Mouse (Mus musculus): ENCODE results near the gene Gsg1l. TPM values are rescaled to one million over a fixed set of nuclear protein-coding genes. Genes with fewer than 3 reads are reported as not detected.

Gsg1l gene
- total RNA-seq, 2 experiments from 2014 or later = not detected

DNA sequence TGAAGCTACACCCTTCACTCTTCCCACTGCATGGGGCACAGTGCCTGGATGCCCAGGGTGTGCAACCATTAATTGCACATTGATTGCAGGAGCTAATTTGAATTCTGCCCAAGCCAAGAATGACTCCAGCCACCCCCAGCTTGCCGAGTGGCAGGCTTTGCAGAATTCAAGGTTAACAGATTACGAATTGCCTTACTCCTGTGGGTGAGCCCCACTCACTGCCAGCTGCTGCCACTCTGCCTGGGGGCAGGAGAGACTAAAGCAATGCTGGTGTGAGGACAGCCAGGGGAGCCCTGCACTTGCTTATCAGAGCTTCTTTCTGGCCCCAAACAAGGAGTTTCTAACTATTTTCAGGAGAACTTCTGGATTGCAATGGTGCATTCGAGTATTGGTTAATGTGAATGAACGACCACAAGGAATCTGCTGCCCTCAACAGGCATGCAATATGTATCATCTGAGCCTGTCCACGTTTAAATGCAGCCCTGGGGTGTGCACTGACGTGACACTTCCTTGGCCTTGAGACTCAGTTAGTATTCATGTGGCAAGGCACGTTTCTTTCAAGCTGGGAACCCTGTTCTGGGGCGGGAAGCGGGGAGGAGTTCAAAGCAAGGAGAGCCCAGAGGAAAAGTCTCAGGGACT is 1.2 kb upstream of the Gsg1l start:
- DNase-seq = no peak
- intact Hi-C loops (cut with DNase I) = loop anchor here (5.0 to 10.0 kb wide), 2 partner anchors 121 to 409 kb away; no protein-coding TSS in a partner anchor

DNA sequence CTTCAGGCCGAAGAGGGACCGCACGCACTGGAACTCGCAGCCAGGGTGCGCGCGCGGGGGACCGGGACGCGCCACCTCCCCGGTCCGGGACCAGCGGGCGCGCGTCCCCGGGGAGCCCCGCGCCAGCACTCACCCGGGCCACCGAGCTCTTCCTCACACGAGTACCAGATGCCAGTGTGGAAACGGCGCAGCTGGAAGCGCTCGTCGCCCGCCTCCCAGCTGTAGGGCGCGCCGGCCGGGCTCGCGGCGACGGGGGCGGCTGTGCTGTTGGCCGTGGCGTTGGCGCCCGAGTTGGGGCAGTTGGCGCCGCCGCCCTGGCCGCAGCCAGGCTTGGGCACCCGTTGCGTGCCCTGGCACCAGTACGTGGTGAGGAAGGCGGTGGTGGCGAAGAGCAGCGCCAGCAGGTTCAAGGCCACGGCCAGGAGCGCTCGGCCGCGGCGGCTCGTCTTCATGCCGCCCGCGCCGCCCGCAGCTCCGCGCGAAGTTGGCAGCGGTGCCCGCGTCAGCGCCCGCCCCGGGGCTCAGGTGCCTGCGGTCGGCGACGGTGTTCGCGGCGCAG is 405 bp downstream of the Gsg1l start:
- DNase-seq = no peak
- intact Hi-C loops (cut with DNase I) = loop anchor here (5.0 to 10.0 kb wide), 2 partner anchors 120 to 407 kb away; no protein-coding TSS in a partner anchor

DNA sequence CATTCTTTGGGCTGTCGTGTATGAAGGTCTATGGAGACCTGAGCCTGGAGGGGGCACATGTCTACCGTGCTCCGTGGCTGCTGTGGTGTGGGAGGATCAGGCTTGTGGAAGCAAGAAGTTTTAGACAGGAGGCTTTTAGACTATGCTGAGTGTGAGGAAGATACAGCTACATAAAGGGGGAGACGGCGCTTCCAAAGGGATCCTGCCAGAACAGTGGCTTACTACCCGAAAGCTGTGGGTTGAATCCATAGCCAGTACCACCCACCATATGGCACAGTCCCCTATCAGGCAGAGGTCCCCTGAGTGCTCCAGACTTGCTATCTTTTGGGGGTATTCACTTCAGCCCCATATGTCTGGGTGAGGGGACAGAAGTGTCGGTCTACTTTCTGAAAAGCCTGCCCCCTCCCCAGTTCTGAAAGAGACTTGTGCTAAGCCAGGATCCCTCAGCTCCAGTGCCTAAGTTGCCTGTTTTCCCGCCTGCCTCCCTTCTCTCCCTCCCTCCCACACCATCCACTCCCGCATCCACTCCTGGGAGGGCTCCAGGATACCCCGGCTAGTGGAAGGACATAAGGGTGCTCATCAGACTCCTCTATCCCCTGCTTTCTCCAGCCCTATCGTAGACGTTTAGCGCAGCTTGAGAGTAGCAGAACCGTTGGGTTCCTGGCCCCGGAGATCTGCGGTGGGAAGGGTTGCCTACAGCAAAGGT is 1.1 kb downstream of the Gsg1l start:
- DNase-seq = no peak
- intact Hi-C loops (cut with DNase I) = loop anchor here (5.0 to 10.0 kb wide), 2 partner anchors 119 to 406 kb away; no protein-coding TSS in a partner anchor

DNA sequence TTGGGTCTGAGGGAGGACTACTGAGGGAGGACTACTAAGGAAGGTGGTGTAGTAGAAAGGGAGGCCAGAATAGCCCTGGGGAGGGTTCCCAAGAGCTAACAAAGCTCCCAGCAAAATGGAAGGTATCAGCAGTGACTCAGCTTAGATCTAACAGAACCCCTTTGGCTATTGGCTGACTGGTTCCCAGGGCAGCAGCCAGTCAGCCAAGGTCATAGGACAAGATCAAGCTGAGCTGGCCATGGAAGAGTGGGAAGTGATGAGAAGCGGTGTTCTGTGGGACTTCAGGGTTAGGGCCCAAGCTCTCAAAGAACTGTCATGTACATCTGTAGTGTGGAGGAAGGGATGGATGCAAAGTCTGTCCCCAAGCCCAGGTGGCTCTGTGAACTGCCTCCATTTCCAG is 5.3 kb downstream of the Gsg1l start:
- intact Hi-C loops (cut with DNase I) = no loop called here
- no peak for DNase-seq

GRCm38 (mm10) chr7:126075058-126075457 is 7.2 kb downstream of the Gsg1l start:
- intact Hi-C loops (cut with DNase I) = no loop called here
- DNase-seq = no peak

- DNase-seq = no peak
- intact Hi-C loops (cut with DNase I) = no loop called here
Observed at GRCm38 (mm10) chr7:126070321-126070720, 11.9 kb downstream of the Gsg1l start.

DNA sequence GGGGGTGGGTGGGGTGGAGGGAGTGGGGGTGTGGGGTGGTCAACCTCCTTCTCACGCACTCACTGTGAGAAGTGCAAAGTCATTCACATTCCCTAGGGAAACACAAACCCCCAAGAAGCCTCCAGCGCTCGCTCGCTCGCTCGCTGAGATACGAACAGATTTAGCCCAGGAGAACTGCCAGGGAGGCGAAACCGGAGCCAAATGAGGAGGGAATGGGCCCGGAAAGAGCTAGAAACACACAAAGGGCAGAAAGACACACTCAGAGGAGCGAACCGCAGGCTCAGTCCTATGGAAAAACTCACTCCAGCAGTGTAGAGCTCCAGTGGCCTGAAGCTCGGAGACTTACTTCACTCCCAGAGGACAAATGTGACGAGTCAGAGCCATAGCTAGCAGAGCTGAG is 15.4 kb downstream of the Gsg1l start:
- peak; percentile 38 to 44 for DNase-seq
- intact Hi-C loops (cut with DNase I) = no loop called here

- DNase-seq = no peak
- intact Hi-C loops (cut with DNase I) = no loop called here
Observed at GRCm38 (mm10) chr7:126065243-126065876, 16.9 kb downstream of the Gsg1l start.

DNA sequence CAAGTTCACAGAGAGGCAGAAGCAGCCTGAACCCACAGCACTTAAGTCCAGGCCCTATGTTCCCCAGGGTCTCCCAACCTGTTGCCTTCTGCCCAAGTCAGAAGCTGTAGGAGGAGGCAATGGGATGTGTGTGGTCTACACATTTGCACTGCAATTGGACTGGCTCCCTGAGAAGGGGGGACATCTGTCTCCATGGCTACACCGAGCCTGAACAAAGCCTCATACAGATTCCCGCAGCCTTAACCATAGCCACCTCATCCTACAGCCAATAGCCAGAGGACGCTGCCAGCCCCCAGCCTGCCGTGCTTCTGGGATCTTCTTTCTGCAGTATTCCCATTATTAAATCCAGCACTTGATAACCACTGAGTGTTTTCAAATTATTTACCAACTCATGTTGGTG is 20.0 kb downstream of the Gsg1l start:
- intact Hi-C loops (cut with DNase I) = no loop called here
- DNase-seq = no peak

DNA sequence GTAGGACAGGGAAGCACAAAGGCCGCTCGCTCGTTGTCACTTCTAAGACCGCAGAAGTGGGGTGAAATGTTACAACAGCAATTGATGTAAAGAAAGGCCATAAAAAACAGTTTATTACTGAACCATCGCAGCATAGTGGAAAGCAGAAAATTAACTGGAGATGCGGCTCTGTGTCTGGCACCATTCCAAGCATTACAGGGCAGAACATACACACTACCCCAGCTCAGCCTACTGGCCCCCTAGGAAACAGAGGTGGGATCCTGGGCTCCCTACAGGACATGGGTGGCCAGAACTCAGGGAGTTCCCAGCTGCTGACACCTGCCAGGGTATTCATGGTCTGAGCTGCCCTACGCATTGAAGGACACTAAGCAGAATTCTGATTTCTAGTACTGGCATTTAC is 23.3 kb downstream of the Gsg1l start:
- intact Hi-C loops (cut with DNase I) = no loop called here

DNA sequence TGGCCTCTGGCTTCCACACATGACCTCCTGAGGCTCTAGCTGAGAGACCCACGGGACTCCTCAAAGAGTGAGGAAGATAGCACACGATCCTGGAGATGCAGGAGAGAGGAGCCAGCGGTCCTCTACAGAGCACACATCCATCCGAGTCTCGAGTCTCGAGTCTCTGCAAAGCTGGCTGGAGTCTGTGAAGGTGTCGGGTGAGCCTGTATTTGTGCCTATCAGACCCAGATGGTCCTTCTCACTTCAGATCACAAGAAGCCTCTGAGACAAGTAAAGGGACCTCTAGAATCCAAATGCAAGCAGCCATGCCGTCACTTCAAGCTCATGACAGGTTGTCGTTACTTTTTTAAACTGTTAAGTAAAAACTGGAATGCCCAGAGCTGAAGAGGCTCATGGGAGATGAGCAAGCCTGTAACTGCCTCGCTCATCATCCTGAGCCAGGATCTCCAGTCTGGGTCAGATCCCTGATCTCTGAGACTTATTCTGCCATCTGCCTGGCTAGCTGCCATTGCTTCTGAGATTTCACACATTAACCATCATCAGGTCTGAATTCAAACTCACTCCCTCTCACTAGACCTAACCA is 24.8 kb downstream of the Gsg1l start:
- DNase-seq = no peak
- intact Hi-C loops (cut with DNase I) = no loop called here

More for the DNA sequence above, 23.3 kb downstream of the Gsg1l start:
- DNase-seq = no peak

GRCm38 (mm10) chr7:126054574-126054973 is 27.6 kb downstream of the Gsg1l start:
- DNase-seq = no peak
- intact Hi-C loops (cut with DNase I) = no loop called here

GRCm38 (mm10) chr7:126053618-126054017 is 28.6 kb downstream of the Gsg1l start:
- intact Hi-C loops (cut with DNase I) = no loop called here

DNA sequence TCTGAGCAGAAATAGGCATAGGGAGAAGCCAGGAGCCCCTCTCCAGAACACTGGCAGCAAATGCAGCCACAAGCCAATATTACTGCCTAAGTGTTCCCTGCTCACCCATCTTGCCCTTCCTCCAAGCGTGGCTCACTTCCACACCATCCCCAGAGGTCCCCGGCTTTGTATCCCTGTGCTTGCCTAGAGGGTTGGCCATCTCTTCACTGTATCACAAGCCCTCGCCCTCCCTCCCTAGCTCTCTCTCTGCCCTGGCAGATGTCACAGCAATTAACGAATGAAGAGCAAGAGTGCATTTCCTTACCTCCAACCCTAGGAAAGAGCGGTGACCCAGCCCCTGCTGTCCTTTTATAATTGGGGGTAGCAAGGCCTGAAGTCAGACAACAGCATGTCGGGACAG is 30.3 kb downstream of the Gsg1l start:
- DNase-seq = no peak
- intact Hi-C loops (cut with DNase I) = no loop called here

More at GRCm38 (mm10) chr7:126053618-126054017, 28.6 kb downstream of the Gsg1l start:
- DNase-seq = no peak

DNA sequence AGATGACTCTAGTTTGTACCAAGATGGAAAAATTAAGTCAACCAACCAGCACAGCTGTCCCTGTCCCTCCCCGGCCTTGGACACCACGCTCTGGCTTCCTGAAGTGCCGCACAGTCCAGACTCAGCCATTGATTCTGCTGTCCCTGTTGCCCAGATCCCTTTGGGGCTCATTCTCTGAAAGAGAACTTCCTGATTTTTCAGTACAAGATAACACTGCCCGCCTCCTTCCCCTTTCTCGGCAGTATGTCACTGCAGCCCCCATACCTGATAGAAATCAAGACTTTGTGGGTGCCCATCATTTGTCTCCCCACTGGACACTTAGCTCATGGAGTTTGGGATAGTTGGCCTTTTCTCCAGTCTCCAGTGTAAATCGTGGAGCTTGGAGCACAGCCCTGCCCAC is 37.1 kb downstream of the Gsg1l start:
- intact Hi-C loops (cut with DNase I) = no loop called here
- DNase-seq = no peak

DNA sequence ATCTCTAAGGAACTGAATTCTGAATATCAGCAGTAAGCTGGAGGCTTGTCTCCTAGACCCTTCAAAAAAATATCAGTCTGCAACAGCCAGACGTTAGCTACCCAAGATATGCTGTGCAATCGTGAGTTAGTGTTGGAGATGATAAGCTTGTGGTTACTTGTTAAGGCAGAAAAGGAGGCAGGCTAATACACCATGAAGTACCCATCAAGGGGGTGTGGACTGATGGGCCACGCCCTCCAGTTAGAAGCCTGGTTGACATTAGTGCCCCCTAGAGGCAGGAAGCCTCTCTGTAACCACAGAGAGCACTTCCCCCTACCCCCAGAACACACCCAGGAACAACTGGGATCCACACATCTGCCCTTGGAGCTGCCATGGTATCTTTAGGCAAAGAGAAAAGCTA is 39.9 kb downstream of the Gsg1l start:
- DNase-seq = no peak
- intact Hi-C loops (cut with DNase I) = loop anchor here (5.0 kb wide), 2 partner anchors 85 to 275 kb away; no protein-coding TSS in a partner anchor

- intact Hi-C loops (cut with DNase I) = loop anchor here (5.0 kb wide), 2 partner anchors 84 to 274 kb away; no protein-coding TSS in a partner anchor
- peak; percentile 31 to 35 for DNase-seq
Observed at GRCm38 (mm10) chr7:126040794-126041526, 41.3 kb downstream of the Gsg1l start.

- DNase-seq = no peak
- intact Hi-C loops (cut with DNase I) = loop anchor here (5.0 kb wide), 2 partner anchors 83 to 273 kb away; no protein-coding TSS in a partner anchor
Observed at GRCm38 (mm10) chr7:126039847-126040246, 42.4 kb downstream of the Gsg1l start.

- DNase-seq = no peak
Observed at GRCm38 (mm10) chr7:126039247-126039835, 42.9 kb downstream of the Gsg1l start.

More at GRCm38 (mm10) chr7:126039247-126039835, 42.9 kb downstream of the Gsg1l start:
- intact Hi-C loops (cut with DNase I) = no loop called here

Data from gastrocnemius, postnatal 36 days (tissue).